Mouse (Mus musculus): Measurements from ENCODE around the gene Mxra8. TPM values are rescaled to one million over a fixed set of nuclear protein-coding genes. Genes with fewer than 3 reads are reported as not detected.

The Mxra8 gene
- total RNA-seq, 2 experiments from 2014 or later, result 9.0 to 14.0 TPM

Small RNA genes lying within 50 kb of the gene (microRNA-seq; reads per million reads assigned to microRNA genes)
- 0 reads per million in 2 experiments for gene Gm27743

Other genes with a start within 250 kb of the Mxra8 start
- gene Slc35e2, start 238.3 kb upstream of the Mxra8 start, total RNA-seq (2021), result 10 to 100 TPM; 48.8 to 53.1 TPM
- 10 to 100 TPM; 45.4 to 47.0 TPM for gene Cdk11b, start 214.8 kb upstream of the Mxra8 start, total RNA-seq (2021)
- not detected for gene Gm10563, start 194.3 kb upstream of the Mxra8 start, total RNA-seq (2021)
- gene Mmp23, start 186.3 kb upstream of the Mxra8 start, total RNA-seq (2021), result 1 to 10 TPM; 1.2 to 2.4 TPM
- gene Mib2, start 170.5 kb upstream of the Mxra8 start, total RNA-seq (2021), result 100 to 1,000 TPM; 105 TPM
- 10 to 100 TPM; 22.8 to 26.0 TPM for gene Fndc10, start 145.3 kb upstream of the Mxra8 start, total RNA-seq (2021)
- gene Ssu72, start 134.9 kb upstream of the Mxra8 start, total RNA-seq (2021), result 10 to 100 TPM; 84.2 to 86.8 TPM
- 10 to 100 TPM; 67.0 to 70.7 TPM for gene Tmem240, start 104.9 kb upstream of the Mxra8 start, total RNA-seq (2021)
- gene Atad3a, start 78.6 kb upstream of the Mxra8 start, total RNA-seq (2021), result 10 to 100 TPM; 52.3 to 53.2 TPM
- gene Vwa1, start 65.0 kb upstream of the Mxra8 start, total RNA-seq (2021), result 10 to 100 TPM; 16.3 to 17.0 TPM
- gene Tmem88b, start 53.8 kb upstream of the Mxra8 start, total RNA-seq (2021), result 10 to 100 TPM in 1 of 2 experiments, 1 to 10 TPM in 1; 8.7 to 11.6 TPM
- under 1 TPM in 1 of 2 experiments, not detected in 1; 0.31 TPM for gene Ankrd65, start 49.2 kb upstream of the Mxra8 start, total RNA-seq (2021)
- 100 to 1,000 TPM; 104 to 112 TPM for gene Mrpl20, start 36.8 kb upstream of the Mxra8 start, total RNA-seq (2021)
- 10 to 100 TPM; 69.5 to 73.5 TPM for gene Ccnl2, start 27.2 kb upstream of the Mxra8 start, total RNA-seq (2021)
- 10 to 100 TPM; 83.3 to 84.1 TPM for gene Aurkaip1, start 8.4 kb upstream of the Mxra8 start, total RNA-seq (2021)
- 10 to 100 TPM; 81.5 to 81.6 TPM for gene Dvl1, start 7.7 kb downstream of the Mxra8 start, total RNA-seq (2021)
- gene Tas1r3, start 23.7 kb downstream of the Mxra8 start, total RNA-seq (2021), result under 1 TPM; 0.20 to 0.27 TPM
- 10 to 100 TPM; 28.8 to 29.7 TPM for gene Cptp, start 29.8 kb downstream of the Mxra8 start, total RNA-seq (2021)
- 10 to 100 TPM; 34.4 to 38.4 TPM for gene Ints11, start 29.9 kb downstream of the Mxra8 start, total RNA-seq (2021)
- 10 to 100 TPM; 65.3 to 66.9 TPM for gene Pusl1, start 52.1 kb downstream of the Mxra8 start, total RNA-seq (2021)
- gene Acap3, start 52.1 kb downstream of the Mxra8 start, total RNA-seq (2021), result 100 to 1,000 TPM; 139 TPM
- 10 to 100 TPM; 69.8 to 79.0 TPM for gene Ube2j2, start 104.2 kb downstream of the Mxra8 start, total RNA-seq (2021)
- gene C1qtnf12, start 122.6 kb downstream of the Mxra8 start, total RNA-seq (2021), result 10 to 100 TPM; 13.5 to 15.1 TPM
- gene B3galt6, start 153.0 kb downstream of the Mxra8 start, total RNA-seq (2021), result 10 to 100 TPM in 1 of 2 experiments, 1 to 10 TPM in 1; 9.6 to 10.6 TPM
- 100 to 1,000 TPM; 150 to 157 TPM for gene Sdf4, start 153.2 kb downstream of the Mxra8 start, total RNA-seq (2021)
- 1 to 10 TPM in 1 of 2 experiments, under 1 TPM in 1; 0.66 to 1.2 TPM for gene Tnfrsf4, start 174.2 kb downstream of the Mxra8 start, total RNA-seq (2021)
- under 1 TPM in 1 of 2 experiments, not detected in 1; 0.32 TPM for gene Tnfrsf18, start 186.5 kb downstream of the Mxra8 start, total RNA-seq (2021)
- gene Ttll10, start 219.7 kb downstream of the Mxra8 start, total RNA-seq (2021), result not detected